Mouse (Mus musculus) megakaryocyte, embryonic 14.5 days (primary cell): Measurements from ENCODE around the gene Adk. TPM values are rescaled to one million over a fixed set of nuclear protein-coding genes. Genes with fewer than 3 reads are reported as not detected.

Experiments used
- H3K27me3 ChIP-seq: replicated peaks from 2 replicates; pipeline ENCODE3; 2012; ENCODE audit warnings: inconsistent platforms
- H3K36me3 ChIP-seq: replicated peaks from 2 replicates; pipeline ENCODE3; 2012; ENCODE audit warnings: low read length, inconsistent platforms, mixed read lengths
- H3K4me1 ChIP-seq: 2 replicates; pipeline ENCODE4 v1.6.1; 2012; ENCODE audit warnings: inconsistent platforms
- H3K4me3 ChIP-seq: replicated peaks from 2 replicates; pipeline ENCODE3; 2012; ENCODE audit warnings: moderate library complexity, mild to moderate bottlenecking, inconsistent platforms
- H3K9me3 ChIP-seq: 2 replicates; pipeline ENCODE4 v1.6.1; 2012; ENCODE audit warnings: inconsistent platforms
- FLI1 ChIP-seq: IDR thresholded peaks from 2 replicates; pipeline ENCODE4 v1.6.1; 2012; ENCODE audit warnings: low read length, inconsistent platforms, mixed read lengths
- GATA1 ChIP-seq: IDR thresholded peaks from 3 replicates; pipeline ENCODE4 v1.6.1; 2012; ENCODE audit warnings: mixed read lengths, low read length, inconsistent platforms, borderline replicate concordance
- polyA plus RNA-seq: library from polyadenylated mRNA; stranded (reverse); fragments of >175 nt; gene quantifications from 2 replicates; pipeline ENCODE4 v1.2.3, GENCODE M21; 2012; ENCODE audit warnings: low replicate concordance; ENCODE audit not compliant: insufficient read depth

The Adk gene
- polyA plus RNA-seq, 1 experiment, result 2.1 TPM

DNA sequence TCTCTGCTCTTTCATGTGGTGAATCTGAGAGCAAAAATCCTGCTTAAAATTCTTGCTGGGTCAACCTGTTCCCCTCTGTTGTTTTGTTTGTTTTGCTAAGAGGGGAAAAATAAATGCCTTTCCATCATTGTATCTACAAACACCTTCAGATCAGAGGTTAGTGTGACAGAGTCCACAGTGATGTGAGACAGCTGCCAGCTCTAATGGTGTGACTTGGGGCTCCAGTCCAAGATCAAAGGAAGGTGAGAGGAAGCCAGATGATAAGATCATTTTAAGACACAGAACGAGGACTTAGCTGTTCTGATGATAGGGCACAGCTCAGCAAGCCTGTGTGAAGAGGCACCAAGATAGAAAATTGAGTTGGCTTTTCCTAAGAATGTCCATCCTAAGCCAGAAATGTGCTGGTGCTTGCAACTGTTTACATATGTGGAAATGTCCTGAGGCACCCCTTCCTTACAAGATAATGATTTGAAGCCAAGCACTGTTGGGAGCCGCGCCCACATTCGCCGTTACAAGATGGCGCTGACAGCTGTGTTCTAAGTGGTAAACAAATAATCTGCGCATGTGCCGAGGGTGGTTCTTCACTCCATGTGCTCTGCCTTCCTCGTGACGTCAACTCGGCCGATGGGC is 307.6 kb downstream of the Adk start:
- no peak for TF ChIP-seq FLI1
- no peak for TF ChIP-seq GATA1
- Histone ChIP-seq H3K4me3 (no peak overlapping the region), H3K36me3 (peaks cover 6% of the 10 kb centered on the region), H3K27me3 (no peaks in the 10 kb centered on the region), H3K4me1 (no peaks in the 10 kb centered on the region), H3K9me3 (peaks cover 4% of the 10 kb centered on the region; the same call in 1 of the 2 replicates)

DNA sequence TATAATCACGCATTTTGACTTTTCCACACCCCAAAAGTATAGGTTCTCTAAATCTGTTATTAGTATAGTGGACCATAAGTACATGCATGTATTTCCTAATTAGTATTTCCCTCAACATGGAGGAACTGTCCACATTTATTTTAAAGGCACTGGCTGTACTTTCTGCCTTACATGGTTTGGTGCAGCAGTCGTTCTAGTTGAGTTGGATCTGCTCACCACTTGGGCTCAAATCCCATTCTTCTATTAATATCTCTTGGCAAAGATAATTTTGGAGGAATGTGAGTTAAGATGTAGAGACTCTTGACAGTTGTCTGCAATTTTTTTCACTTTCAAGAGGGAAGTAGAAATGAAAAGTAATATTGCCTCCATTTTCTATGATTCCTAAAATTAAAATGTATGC is 314.7 kb downstream of the Adk start:
- no peak overlapping the region for H3K4me3 ChIP-seq
- TF ChIP-seq FLI1, result no peak
- no peak for TF ChIP-seq GATA1
- H3K4me1 ChIP-seq, result no peaks in the 10 kb centered on the region
- H3K9me3 ChIP-seq, result no peaks in the 10 kb centered on the region
- H3K27me3 ChIP-seq, result no peaks in the 10 kb centered on the region
- H3K36me3 ChIP-seq, result peaks cover 4% of the 10 kb centered on the region

DNA sequence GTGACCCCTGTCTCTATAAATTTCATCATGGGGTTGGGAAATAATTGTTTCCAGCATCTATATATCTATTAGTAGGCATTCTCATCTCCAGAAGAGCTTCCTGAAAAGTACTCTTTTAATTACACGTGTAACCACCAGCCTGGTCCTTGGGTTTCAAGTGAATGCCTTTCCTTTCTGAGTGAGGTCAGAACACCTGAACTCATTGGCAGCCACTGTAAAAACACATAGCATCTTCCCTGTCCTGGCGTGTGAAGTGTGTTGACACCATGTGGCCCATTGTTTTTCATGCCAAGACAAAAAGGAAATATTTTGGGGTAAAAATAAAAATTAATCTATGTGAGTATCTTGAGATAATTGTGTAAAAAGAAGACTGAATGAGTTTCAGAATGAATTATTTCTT is 316.2 kb downstream of the Adk start:
- no peaks in the 10 kb centered on the region for H3K9me3 ChIP-seq
- no peaks in the 10 kb centered on the region for H3K4me1 ChIP-seq
- no peak overlapping the region for H3K4me3 ChIP-seq
- TF ChIP-seq FLI1 (no peak), GATA1 (no peak)
- peaks cover 4% of the 10 kb centered on the region for H3K36me3 ChIP-seq
- H3K27me3 ChIP-seq, result no peaks in the 10 kb centered on the region

DNA sequence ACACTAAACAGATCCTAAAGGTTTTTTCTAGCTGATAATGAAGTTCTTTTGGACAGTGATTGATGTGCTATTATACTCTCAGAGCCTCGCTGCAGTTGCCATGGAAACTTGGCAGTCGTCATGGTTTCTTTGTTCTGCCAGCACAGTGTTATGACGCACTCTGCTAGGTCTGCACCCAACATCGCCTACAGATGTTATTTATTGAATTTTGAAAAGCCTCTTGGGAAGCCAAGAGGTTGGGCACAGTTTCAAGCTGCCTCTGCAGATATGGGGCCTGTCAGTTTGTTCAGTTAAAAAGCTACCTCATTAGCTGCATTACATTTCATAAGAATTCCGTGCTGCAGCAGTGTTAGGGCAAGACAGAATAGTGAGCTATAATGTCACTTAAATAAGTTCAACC is 316.8 kb downstream of the Adk start:
- Histone ChIP-seq H3K36me3 (peaks cover 4% of the 10 kb centered on the region), H3K4me1 (no peaks in the 10 kb centered on the region), H3K27me3 (no peaks in the 10 kb centered on the region), H3K9me3 (no peaks in the 10 kb centered on the region), H3K4me3 (no peak overlapping the region)
- no peak for TF ChIP-seq FLI1

DNA sequence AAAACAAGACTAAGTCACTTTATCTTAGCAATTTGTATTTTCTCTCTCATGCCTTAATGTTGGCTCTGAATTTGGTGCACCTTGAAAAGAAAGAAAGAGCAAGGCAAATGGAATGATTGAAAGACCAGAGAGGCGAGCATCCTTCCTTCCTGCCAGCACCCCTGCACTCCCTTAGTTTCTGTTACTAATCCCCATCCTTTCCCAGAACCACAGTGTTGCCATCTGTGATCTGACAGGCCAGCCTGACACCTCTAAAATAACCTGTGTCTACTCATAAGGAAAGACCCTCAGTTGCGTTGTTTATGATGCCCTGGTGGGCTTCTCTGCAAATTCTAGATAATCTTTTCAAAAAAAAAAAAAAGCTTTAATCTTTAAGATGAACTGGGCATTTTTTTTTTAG is 319.6 kb downstream of the Adk start:
- peaks cover 4% of the 10 kb centered on the region for H3K36me3 ChIP-seq
- H3K9me3 ChIP-seq, result no peaks in the 10 kb centered on the region
- no peaks in the 10 kb centered on the region for H3K27me3 ChIP-seq
- TF ChIP-seq FLI1, result no peak
- no peak for TF ChIP-seq GATA1
- no peaks in the 10 kb centered on the region for H3K4me1 ChIP-seq
- H3K4me3 ChIP-seq, result no peak overlapping the region

DNA sequence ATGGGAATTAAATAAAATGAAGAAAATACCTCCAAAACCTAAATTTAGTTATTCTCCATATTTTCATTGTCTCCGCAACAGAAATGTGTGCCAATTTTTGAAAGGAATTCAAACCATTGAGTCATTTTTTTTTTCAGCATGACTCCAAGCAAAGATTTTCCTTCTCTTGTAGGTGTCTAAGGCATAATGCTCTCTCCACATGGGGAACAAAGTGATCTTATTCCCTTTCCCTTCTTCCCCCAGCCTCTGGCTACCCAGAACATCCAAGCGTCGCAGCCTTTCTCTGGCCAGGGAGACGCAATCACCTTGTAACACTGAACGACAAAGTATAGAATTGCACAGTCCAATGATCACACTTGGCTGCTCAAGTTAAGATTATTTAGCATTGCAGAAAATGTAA is 320.3 kb downstream of the Adk start:
- Histone ChIP-seq H3K36me3 (peaks cover 4% of the 10 kb centered on the region), H3K4me1 (no peaks in the 10 kb centered on the region), H3K27me3 (no peaks in the 10 kb centered on the region), H3K4me3 (no peak overlapping the region), H3K9me3 (no peaks in the 10 kb centered on the region)
- TF ChIP-seq FLI1 (no peak), GATA1 (no peak)

DNA sequence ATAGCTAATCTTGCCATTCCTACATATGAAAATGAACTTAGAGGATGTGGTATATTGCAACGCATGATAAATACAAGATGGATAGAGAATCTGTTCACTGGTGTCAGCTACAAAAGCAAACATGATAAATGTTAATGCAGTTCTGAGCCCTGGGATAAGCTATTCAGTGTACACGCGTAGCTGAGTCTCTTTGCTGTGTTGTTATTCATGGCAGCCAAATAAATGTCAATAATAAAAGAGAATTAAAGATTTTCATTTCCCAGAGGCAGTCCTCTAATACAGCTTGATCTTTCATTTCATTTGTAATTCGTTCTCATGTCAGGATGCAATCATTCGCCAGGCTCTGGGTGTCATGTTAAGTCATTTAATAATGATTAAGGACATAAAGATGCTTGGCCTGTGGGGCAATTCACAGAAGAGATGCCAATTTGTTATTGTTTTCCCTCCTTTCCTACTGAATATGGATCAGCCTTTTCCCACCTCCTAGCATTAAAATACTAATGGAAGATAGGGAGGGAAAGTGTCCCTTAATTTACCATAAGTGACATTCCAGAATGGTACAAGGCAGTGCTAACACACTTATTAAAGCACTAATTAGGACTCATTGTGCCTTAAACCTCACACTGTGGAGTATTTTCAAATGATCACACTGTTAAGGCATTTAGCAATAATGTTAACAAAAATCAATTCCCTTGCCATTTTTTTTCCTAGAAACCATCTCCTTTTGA is 331.5 kb downstream of the Adk start:
- Histone ChIP-seq H3K36me3 (peaks cover 21% of the 10 kb centered on the region), H3K9me3 (peaks cover 7% of the 10 kb centered on the region; the same call in 1 of the 2 replicates), H3K27me3 (no peaks in the 10 kb centered on the region), H3K4me1 (no peaks in the 10 kb centered on the region), H3K4me3 (no peak overlapping the region)
- TF ChIP-seq GATA1, result no peak
- no peak for TF ChIP-seq FLI1

DNA sequence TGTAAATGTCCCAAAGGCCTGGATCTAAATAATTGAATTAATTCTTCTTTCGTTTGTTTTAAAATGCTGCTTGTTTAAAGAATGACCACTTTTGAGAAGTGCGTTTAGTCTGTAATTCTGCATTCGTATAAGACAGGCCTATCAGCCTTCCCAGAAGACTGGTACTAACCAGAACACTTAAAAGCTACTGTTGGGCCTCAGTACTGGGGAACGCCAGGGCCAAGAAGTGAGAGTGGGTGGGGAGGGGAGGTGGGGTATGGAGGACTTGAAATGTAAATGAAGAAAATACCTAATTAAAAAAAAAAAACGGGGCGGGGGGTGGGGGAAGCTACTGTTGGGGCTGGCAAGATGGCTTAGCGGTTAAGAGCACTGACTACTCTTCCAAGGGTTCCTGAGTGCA is 347.1 kb downstream of the Adk start:
- no peaks in the 10 kb centered on the region for H3K4me1 ChIP-seq
- H3K27me3 ChIP-seq, result no peaks in the 10 kb centered on the region
- H3K9me3 ChIP-seq, result no peaks in the 10 kb centered on the region
- TF ChIP-seq GATA1, result no peak
- TF ChIP-seq FLI1, result no peak
- H3K36me3 ChIP-seq, result no peaks in the 10 kb centered on the region
- H3K4me3 ChIP-seq, result no peak overlapping the region

DNA sequence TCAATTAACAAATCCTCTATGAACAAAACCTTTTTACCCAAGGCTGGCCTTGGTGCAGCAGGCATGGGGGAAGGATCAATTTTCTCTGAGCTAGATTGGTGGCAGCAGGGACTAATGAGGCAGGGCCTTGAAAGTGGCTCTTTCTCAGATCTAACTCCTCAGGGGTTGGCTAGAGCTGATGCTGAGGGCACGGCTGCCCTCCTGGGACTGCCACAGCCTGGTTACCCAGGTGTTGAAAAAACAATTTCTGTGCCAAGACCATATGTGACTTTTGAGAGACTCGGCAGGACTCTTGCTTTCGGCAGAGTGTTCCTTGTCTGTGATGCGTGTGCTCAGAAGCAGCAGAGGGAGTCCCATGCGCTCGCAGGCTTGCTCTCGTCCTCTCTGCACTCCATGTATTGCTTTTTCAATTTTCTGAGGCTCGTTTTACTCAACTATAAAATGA is 349.8 kb downstream of the Adk start:
- H3K9me3 ChIP-seq, result no peaks in the 10 kb centered on the region
- H3K36me3 ChIP-seq, result no peaks in the 10 kb centered on the region
- H3K4me3 ChIP-seq, result no peak overlapping the region
- H3K27me3 ChIP-seq, result no peaks in the 10 kb centered on the region
- H3K4me1 ChIP-seq, result no peaks in the 10 kb centered on the region
- TF ChIP-seq GATA1, result no peak
- TF ChIP-seq FLI1, result no peak

DNA sequence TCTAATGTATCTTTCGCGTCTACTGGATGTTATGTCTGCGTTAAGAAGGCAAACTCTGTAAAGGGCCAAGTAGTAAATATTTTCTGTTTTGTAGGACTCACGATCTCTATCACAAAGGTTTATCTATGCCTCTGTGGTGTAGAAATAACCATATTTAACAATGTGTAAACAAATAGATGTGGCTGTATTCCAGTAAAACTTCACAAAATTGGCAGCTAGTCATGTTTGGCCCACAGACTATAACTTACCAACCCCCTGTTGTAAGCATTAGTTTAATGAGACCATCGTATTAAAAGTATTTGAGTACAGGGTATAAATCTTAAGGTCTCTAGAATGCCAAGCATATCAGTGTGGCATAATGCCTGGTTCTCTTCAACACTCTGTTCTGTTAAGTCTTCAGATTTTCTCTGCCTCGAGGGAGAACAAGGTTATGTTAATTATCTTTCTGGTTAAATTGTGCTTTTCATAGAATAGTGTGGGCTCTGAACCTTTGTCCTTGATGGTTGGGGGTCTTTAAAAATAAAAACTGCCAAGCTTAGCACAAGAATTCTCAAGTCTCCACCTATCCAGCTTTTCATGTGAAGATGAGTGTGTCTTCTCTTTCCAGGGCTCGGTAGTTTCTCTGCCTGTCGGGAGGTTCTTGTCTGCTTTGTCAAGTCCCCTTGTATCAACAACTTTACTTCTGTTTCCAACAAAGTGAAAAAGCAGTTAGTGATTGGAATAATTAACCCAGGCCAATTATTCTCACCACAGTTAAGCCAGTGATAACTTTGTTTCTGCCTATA is 350.4 kb downstream of the Adk start:
- H3K4me3 ChIP-seq, result no peak overlapping the region
- TF ChIP-seq FLI1 (no peak), GATA1 (no peak)

More for the DNA sequence above, 350.4 kb downstream of the Adk start:
- Histone ChIP-seq H3K27me3 (no peaks in the 10 kb centered on the region), H3K4me1 (no peaks in the 10 kb centered on the region), H3K9me3 (no peaks in the 10 kb centered on the region), H3K36me3 (no peaks in the 10 kb centered on the region)
